Mouse (Mus musculus) hindlimb bud, embryonic 11.5 days (tissue): Measurements from ENCODE around the gene Polrmt.

Source experiments
- DNase-seq: peaks from one replicate; pipeline ENCODE4 v3.0.0-alpha.2; 2012; ENCODE audit warnings: low read depth, low spot score; ENCODE audit errors: extremely low spot score

Gene Polrmt

DNA sequence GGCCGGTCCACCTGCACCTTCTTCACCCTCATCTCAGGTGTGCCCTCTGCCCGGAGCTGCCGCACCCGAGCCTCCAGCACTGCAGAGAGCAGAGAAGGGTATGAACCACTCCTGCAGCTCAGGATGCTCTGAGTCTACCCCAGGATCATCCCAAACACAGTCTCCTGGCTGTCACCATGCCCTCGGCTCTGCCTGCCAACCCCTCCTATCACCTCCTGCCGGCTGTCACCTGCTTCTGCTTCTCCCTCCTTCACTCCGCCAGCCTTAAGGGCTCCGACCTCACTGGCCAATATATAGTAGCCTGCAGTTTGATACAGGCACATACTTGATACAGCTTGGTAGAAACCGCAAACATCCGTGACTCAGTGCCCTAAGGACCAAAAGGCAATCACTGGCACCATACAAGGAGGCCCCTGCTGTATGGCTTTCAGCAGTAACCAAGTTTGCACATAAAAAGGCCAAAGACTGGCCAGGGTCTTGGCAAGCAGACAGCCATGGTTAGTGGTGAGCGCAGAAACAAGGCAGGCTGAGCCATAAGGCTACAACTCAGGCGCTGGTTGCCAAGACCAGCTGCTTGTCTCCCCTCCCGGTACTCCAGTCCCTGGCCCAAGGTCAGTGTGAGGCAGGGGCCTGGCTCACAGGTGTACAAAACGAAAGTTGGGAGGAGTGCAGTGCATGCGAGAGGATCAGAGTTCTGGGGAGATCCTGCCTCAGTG lies 2.6 kb downstream of the Polrmt start:
- DNase-seq: no peak

DNA sequence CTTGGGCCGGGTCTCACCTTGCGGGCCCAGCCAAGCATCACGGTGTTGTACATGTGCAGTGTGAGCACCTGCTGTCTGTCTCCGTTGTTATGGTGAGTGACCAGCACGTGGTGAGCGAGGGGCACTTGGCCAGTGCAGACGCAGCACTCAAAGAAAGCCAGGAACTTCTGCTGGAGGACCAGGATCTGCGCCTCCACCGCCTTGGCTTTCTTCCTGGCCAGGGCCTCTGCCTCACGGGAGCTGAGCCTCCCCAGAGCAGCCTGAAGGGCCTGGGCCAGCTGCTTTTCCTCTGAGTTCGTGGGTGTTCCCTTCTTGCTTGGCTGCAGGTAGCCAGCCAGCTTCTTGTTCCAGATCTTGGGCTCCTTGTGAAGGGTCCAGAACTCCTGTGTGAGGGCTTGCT lies 3.2 kb downstream of the Polrmt start:
- no peak for DNase-seq

DNA sequence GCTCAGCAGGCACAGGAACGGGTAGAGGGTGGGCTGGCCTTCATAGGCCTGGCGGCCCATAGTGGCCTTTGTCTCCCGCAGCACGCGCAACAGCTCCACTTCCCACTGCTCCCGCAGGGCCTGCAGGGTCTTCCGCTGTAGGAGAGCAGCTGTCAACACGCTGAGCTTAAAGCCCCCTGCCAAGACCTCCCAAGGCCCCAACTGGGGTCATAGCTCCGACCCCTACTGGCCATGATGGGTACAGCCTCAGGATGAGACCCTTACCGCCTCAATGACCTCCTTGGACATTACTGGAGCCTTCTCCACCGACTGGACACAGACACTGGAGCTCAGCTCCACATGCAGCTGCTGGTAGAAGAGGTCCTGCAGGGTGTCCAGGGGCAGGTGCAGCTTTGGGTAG lies 5.5 kb downstream of the Polrmt start:
- DNase-seq: no peak

DNA sequence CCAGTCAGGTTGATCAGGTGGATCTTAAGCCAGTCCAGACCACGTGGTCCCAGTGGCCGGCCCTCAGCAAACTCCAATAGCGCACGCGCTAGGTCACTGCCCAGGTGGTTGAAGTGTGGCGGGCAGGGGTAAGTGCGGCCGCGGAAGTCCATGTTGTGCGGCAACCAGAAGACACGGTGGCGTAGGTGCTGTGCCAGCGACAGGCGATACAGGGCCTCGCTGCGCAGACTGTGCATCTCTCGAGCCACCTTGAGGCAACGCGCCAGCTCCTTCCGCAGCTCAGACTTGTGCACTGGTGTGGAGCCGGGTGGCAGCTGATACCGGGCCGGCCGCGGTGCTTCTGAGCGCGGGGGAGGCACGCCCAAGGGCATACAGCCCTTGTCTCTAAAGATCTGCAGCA lies 7.1 kb downstream of the Polrmt start:
- DNase-seq: no peak

DNA sequence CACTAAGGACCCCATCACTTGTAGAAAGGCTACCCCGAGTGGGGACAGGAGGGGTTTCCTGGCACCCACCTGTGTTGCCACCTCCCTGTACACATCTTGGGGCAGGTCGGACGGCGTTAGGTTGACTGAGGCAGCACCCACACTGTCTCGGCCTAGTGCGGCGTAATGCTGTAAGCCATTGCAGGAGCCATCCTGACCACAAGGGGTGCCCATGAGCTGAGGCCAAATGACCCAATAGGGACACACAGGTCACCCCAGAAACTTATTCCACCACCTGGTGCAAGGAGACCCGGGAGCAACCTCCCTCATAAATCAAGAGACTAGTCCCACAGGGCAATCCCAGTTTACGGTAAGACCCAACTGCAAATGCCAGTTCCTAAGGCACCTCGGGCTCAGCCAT lies 8.1 kb downstream of the Polrmt start:
- DNase-seq: no peak

DNA sequence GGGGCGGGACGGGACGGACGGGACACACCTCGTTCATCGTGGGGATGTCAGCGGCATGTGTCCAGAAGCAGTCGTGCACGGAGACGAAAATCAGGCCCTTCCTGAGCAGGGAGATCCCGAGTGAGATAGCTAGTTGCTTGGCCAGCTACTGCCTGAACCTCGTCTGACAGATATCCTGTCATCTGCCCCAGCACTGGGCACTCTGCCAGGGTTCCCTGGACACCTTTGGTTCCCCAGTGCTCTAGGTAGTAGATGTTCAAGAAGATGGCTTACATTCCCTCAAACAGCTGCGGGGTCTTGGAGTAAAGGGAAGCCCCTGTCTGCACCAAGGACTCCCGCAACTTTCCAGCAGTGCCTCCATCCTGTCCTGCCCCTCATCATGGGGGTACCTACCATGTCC lies 9.7 kb downstream of the Polrmt start:
- no peak for DNase-seq

DNA sequence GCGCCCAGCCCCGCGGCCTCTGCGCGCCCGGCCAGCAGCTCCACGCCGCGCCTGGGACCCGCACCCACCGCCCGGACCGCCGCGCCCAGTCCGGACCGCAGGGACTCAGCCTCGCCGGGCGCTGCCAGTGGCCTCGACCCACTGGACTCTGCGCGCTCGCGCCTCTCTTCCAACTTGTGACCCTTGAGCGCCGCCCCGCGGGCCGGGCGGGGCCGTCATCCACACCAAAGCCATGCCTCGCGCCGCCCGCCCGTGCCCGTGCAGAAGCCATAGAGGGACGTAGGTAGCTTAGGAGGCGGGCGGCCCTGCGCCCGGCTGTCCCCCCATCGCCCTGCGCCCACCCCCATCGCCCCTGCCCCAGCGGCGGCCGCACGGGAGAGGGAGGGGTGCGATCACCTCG lies 11.0 kb downstream of the Polrmt start:
- DNase-seq: no peak

DNA sequence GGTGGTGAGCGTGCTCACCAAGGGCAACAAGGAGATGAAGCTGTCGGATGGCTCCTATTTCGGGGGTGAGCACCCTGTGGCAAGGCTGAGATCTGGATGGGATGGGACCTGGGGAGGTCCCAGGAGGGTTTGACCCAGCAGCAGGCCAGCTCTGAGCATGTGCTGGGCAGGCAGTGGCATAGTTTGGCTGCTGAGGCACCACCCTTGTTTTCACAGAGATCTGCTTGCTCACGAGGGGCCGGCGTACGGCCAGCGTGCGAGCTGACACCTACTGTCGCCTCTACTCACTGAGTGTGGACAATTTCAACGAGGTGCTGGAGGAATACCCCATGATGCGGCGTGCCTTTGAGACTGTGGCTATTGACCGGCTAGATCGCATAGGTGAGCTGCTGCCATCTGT lies 12.5 kb downstream of the Polrmt start:
- DNase-seq: no peak

DNA sequence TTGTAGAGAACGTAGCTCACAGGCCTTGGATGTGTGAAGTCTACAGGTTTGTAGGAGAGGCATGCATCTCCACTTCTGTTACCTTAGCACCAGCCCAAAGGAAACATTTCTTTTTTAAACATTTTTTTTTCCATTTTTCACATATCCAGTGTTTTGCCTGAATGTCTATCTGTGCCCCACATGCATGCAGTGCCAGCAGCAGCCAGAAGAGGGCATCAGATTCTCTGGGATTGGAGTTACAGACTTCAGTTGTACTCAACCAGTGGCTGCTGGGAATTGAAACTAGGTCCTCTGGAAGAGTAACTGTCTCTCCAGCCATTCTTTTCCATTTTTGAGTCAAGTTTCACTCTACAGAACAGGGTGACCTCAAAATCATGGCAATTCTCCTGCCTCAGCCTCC lies 13.9 kb downstream of the Polrmt start:
- DNase-seq: no peak

DNA sequence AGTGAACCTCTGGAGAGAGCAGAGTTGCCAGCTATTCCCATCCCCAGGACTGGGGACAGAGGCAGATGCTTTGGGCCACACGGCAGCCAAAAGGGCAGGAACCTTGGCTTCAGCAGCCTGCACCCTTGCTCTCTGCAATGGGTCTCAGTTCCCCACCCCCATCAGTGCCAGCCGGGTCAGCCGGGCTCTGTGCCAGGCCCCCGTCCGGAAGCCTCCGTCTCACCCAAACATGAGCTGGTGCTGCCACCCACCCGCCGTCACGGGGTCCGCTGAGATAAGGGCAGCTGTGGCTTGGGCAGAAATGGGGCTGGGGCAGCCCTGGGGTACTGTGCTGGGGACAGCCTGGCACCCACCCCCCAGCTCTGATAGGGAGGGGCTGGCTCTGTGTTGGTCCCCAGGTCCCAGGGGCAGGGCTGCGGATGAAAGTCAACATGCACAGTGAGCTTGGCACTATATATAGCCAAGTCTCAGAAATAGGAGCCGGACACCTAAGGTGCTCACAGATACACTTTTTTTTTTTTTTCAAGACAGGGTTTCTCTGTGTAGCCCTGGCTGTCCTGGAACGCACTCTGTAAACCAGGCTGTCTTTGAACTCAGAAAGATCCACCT lies 16.9 kb downstream of the Polrmt start:
- no peak for DNase-seq

DNA sequence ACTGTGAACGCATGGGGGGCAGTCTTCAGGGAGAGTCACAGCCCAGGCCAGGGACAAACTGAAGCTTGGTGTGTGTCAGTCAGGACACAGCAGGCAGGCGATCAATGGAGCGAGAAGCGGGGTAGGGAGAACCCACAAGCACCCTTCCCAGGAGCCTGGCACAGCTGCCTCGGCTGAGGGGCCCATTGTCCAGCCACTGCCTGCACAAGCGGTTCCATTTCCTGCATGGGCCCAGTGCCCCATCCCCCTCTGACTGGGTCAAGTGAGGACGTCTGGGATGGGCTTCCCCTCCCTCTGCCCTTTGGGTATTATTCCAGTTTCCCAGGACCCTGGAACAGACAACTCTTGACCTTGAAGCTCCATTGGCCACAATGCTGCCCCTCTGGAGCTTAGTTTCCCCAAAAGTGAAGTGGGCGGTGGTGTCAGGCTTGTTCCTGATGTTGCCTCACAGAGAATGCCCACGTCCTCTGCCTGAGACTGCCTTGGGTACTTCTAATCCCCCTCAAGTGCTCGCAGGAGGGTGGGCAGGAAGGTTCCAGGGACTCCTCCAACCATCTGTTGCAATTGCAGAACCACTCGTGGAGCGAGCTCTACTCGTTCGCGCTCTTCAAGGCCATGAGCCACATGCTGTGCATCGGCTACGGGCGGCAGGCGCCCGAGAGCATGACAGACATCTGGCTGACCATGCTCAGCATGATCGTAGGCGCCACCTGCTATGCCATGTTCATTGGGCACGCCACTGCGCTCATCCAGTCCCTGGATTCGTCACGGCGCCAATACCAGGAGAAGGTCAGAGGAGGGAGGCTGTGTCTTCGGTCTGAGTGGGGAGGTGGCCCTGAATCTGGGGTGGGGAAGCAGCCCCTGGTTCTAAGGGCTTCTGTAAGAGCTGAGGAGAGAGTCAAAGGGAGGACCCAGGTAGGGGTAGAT lies 17.8 kb downstream of the Polrmt start:
- no peak for DNase-seq

DNA sequence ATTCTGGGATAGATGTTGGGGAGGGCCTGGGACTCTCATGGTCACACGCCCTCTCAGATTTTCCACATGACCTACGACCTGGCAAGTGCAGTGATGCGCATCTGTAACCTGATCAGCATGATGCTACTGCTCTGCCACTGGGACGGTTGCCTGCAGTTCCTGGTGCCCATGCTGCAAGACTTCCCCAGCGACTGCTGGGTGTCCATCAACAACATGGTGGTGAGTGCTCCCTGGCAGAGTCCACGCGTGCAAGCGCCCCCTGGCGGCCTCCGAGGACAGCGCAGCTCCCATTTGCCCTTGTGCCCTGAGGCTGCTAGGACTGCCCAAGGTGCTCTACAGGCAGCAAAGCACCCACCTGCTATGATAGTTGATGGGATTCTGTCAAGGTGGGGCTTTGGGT lies 20.3 kb downstream of the Polrmt start:
- DNase-seq: no peak

DNA sequence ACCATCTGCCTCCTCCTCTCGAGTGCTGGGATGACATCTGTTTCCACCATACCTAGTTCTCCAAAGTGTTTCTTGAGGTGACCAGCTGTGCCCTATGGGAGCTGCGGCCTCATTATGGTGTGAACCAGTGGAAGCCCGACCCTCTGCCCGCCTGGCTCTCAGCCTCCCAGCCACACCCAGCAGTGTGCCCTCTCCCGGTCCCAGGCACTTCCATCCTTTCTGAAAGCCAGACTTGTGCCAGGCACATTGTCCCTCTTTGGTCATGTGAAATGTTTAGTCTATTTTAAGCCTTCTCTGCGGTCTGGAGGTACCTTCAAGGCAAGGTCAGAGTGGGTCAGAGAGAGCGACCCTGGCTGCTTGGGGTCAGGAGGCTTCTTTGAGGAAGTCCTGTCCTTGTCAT lies 22.7 kb downstream of the Polrmt start:
- DNase-seq: no peak

DNA sequence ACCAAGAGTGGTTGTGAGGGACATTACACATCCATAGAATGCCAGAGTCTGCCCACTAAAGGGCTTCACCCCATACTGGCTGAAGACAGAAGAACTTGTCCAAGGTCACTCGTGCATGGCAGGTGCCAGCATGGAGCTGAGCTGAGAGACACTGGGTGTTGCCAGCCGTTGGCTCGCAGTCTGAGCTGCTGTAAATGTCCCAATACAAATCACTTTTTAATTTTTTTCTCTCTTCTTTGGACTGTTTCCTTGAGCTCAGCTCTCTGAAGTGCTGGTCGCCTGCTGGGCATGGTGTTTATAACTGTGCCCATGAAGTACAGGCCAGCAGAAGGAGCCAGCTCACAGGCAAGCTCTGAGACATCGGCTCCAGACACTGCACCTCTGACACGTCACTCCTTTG lies 23.3 kb downstream of the Polrmt start:
- DNase-seq: no peak

DNA sequence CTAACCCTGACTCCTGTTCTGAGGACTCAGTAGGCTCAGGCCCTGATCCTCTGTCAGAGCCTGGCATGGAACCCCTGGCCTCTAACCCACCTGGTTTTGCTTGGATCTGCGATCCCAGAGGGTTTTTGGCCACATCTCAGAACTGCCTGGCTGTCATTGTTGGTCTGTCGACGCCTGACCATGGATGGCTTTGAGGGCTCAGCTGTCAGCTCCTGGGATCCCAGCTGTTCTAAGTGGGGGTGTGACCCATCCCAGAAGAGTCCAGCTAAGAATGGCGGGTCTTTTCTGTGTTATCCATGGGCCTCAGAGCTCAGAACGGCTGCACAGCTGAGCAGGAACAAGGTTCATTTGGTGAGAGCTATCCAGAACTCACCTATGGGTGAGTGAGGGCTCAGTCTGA lies 25.3 kb downstream of the Polrmt start:
- DNase-seq: no peak

DNA sequence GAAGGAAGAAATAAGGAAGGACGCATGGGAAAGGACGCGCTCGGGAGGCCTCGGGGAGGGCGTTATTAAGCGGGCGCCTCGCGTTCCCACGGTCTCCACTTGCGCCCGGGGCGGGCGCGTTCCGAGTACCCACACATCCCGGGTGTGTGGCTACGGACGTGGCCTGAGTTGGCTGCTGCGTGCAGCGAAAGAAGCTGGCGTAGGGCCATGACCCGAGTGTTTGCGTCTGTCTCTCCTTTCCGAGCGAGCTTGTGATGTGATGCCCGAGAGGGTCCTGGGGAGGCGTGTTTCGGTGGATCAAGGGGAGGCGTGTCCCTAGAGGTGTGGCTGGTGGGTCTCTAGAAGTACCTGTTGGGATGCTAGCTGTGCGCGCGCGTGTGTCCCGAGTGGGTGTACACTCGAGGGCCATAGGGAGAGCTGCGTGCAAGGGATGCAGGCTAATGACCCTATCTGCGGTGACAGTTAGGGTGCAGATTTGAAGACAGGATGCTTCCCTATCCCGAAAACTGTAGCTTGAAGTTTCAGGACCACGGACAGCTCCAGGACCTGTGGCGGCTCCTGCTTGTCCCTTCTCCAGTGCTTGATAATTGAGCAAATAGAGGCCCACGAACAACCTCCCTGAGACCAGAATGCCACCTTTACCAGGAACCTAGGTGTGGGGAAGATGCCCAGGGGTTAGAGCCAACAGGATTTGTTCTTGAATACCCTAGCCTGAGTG lies 28.6 kb downstream of the Polrmt start:
- peak; percentile 83 for DNase-seq

DNA sequence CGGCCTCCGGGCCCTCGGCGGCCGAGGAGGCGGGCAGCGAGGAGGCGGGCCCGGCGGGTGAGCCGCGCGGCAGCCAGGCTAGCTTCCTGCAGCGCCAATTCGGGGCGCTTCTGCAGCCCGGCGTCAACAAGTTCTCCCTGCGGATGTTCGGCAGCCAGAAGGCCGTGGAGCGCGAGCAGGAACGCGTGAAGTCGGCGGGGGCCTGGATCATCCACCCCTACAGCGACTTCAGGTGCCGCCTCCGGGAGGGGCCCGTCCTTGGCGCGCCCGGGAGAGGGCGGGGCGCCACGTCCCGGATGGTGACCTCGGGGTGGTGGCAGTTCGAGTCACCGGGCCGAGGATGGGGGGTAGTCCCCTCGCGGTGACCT lies 29.4 kb downstream of the Polrmt start:
- DNase-seq: no peak

DNA sequence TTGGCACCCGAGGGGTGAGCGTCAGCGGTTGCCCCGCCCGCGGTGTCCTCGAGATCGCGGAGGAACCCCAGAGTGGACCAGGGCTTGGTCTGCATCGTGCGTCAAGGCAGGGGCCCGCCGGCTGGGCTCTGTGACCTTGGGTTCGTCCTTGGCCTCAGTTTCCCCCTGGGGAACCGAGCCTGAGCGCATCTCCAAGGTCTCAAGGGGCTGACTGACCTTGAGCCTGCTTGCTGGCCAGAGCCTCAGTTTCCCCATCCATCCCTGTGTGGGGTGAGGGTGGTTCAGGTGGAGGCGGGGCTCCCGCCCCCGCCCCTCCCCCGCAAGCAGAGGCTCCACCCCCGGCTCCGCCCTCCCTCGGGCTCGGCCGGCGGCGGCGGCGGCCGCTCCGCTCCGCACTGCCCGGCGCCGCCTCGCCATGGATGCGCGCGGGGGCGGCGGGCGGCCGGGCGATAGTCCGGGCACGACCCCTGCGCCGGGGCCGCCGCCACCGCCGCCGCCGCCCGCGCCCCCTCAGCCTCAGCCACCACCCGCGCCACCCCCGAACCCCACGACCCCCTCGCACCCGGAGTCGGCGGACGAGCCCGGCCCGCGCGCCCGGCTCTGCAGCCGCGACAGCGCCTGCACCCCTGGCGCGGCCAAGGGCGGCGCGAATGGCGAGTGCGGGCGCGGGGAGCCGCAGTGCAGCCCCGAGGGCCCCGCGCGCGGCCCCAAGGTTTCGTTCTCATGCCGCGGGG lies 30.0 kb downstream of the Polrmt start, which contains the start of gene Hcn2:
TSS of gene Hcn2 (plus strand) at position 381 of the 734 bp plus-strand sequence.
- DNase-seq: no peak

DNA sequence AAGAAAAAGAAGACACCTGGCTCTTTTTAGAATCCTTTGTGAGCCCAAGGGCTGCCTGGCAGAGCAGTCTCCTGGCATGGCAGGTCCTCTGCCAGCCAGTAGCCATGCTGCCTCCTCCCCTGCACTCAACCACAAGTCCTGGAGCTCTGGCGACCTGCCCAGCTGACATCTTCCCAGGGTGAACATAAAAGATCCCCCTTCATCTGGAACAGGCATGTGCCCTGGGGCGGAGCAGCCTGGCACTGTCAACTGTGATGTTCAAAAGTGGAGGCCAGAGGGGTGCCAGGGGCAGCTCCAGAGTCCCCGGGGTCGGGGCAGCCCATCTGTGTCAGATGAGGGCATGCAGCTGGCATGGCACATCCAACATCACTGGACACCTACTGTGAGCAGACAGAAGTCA lies 31.4 kb downstream of the Polrmt start:
- DNase-seq: no peak

DNA sequence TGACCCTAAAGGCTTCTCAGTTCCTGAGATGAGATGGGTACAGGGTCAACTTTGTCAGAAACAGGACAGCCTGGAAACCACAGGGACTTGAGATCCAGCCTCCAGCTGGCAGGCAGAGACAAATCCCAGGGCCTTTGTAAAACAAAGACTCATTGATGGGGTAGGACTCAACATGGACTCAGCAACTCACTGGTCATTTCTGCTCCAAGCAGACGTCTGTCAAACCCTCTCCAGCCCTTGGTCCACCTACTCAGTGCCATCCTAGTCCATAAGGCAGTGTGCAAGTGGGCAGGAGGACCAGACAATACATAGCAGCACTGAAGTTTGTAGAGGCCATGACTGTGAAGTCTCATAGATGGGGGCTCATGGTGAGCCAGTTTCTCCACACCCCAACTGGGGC lies 33.2 kb downstream of the Polrmt start:
- DNase-seq: no peak
